Mouse (Mus musculus): ENCODE results near the gene Ina.

Ina gene

GRCm38 (mm10) chr19:47015396-47015795 lies 898 bp downstream of the Ina start:
- DNase-seq = peak in 1 of 2 experiments; percentile 62

- peak; percentile 45 to 52 for DNase-seq
Measured at GRCm38 (mm10) chr19:47015965-47016364, 1.5 kb downstream of the Ina start.

- DNase-seq = peak; percentile 58 to 68
Measured at GRCm38 (mm10) chr19:47016487-47016886, 2.0 kb downstream of the Ina start.

GRCm38 (mm10) chr19:47017831-47018230 lies 3.3 kb downstream of the Ina start:
- DNase-seq = peak in 1 of 2 experiments; percentile 45

GRCm38 (mm10) chr19:47018330-47018729 lies 3.8 kb downstream of the Ina start:
- no peak for DNase-seq

GRCm38 (mm10) chr19:47019326-47019725 lies 4.8 kb downstream of the Ina start:
- DNase-seq = peak; percentile 68 to 73

- no peak for DNase-seq
Measured at GRCm38 (mm10) chr19:47022709-47023108, 8.2 kb downstream of the Ina start.

GRCm38 (mm10) chr19:47023546-47023945 lies 9.0 kb downstream of the Ina start:
- no peak for DNase-seq

GRCm38 (mm10) chr19:47024954-47025353 lies 10.5 kb downstream of the Ina start:
- DNase-seq = peak in 1 of 2 experiments; percentile 17

- no peak for DNase-seq
Measured at GRCm38 (mm10) chr19:47026513-47026912, 12.0 kb downstream of the Ina start.

GRCm38 (mm10) chr19:47029796-47030195 lies 15.3 kb downstream of the Ina start:
- DNase-seq = no peak

GRCm38 (mm10) chr19:47031770-47032169 lies 17.3 kb downstream of the Ina start:
- no peak for DNase-seq

GRCm38 (mm10) chr19:47034916-47035315 lies 20.4 kb downstream of the Ina start:
- no peak for DNase-seq

GRCm38 (mm10) chr19:47036596-47036995 lies 22.1 kb downstream of the Ina start:
- DNase-seq = no peak

- DNase-seq = no peak
Measured at GRCm38 (mm10) chr19:47040720-47041473, 26.4 kb downstream of the Ina start.

GRCm38 (mm10) chr19:47043608-47044007 lies 29.1 kb downstream of the Ina start:
- DNase-seq = peak in 1 of 2 experiments; percentile 45

GRCm38 (mm10) chr19:47046343-47046742 lies 31.8 kb downstream of the Ina start:
- no peak for DNase-seq

- DNase-seq = no peak
Measured at GRCm38 (mm10) chr19:47047236-47047833, 32.8 kb downstream of the Ina start.

- DNase-seq = no peak
Measured at GRCm38 (mm10) chr19:47049061-47049460, 34.6 kb downstream of the Ina start.

- peak in 1 of 2 experiments; percentile 13 for DNase-seq
Measured at GRCm38 (mm10) chr19:47049840-47050239, 35.3 kb downstream of the Ina start.

- peak; percentile 90 to 94 for DNase-seq
Measured at GRCm38 (mm10) chr19:47050271-47051032, 36.0 kb downstream of the Ina start, which contains the start of gene Pcgf6. Pcgf6 (minus strand) TSS chr19:47050906.

- no peak for DNase-seq
Measured at GRCm38 (mm10) chr19:47052927-47053326, 38.4 kb downstream of the Ina start.

- no peak for DNase-seq
Measured at GRCm38 (mm10) chr19:47053471-47053870, 39.0 kb downstream of the Ina start.

Measured in cerebellum, postnatal 10 days (tissue).